Mouse (Mus musculus): ENCODE measurements around the gene Anp32e.
"Not testable (repeated sequence)": the region's sequence is repeated elsewhere in the genome, so short reads cannot be mapped to it uniquely, and the experiment has no call there.

Gene Anp32e

GRCm38 (mm10) chr3:95938835-95939234 lies 9.8 kb downstream of the Anp32e start:
- in situ Hi-C loops (cut with MboI, MseI), result no loop called here

DNA sequence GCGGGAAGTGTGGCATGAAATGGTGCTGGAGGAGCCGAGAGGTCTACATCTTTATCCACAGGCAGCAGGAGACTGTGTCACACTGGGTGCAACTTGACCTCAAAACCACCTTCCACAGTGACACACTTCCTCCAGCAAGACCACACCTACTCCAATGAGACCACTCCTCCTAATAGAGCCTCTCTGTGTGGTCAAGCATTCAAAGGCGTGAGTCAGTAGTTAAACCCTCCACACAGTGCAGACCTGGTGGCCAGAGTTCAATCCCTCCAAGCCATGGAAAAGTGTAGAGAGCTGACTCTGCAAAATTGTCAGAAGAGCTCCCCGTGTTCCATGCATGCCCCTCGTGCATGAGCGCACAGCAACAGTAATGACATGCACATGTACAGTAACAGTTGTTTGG lies 13.7 kb downstream of the Anp32e start:
- in situ Hi-C loops (cut with MboI, MseI), result no loop called here

DNA sequence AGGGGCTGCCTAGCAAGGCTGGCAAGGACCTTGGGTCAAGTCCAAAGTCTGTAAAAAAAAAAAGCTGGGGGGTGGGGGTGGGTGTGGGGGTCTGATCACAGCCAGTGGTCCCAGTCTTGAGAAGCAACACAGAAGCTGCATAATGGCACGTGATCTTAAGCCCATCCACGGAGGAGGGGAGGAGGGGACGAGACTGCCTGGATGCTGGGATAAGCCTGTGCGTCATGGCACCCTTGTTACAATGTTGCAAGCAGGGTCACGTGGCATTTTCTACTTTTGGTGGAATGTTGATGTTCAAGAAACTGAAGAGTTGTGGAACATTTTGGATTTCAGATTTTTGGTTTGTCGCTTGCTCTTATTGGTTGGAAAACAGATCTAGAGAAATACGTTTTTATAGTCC lies 14.2 kb downstream of the Anp32e start:
- in situ Hi-C loops (cut with MboI, MseI), result no loop called here

DNA sequence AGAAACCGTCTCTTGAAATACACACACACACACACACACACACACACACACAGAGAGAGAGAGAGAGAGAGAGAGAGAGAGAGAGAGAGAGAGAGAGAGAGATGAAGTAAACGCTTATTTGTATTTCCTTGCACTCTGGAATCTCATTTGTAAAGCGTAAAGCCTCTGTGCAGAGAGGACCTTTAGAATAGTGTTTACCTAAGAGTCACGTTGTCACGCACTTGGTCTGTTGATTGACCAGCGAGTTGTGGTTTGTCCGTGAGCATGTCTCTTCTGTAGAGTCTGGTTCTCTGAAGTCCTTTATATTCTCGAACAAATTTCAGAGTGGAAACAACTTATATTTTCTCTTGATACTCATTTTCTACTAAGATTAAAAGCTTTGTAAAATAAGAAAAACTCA lies 15.7 kb downstream of the Anp32e start:
- in situ Hi-C loops (cut with MboI, MseI), result no loop called here

DNA sequence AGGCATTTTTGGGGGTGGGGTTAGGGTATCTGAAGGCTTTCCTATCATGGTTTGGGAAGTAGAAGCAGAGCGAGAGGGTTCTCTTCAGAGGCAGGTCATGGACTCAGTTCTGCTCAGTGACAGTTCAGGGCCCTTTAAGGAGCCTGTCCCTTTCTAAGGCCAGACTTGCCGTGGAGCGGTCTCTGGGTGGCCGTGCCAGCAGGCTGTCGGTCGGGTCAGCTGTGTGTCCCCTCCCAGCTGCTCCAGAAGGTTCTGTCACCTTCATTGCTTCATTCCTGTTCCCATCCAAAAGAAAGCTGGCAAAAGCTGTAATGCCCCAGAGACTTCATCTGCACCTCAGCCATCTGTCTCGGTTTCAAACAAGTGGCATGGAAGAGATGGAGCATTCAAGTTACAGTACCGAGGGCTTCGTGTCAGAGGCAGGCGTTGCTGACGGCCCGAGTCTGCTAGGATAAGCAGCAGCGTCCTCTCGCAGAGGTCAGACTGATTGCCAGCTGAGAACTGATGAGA lies 16.7 kb downstream of the Anp32e start:
- in situ Hi-C loops (cut with MboI, MseI), result no loop called here

- in situ Hi-C loops (cut with MboI, MseI), result no loop called here
Observed at GRCm38 (mm10) chr3:95948325-95948724, 19.3 kb downstream of the Anp32e start.

- in situ Hi-C loops (cut with MboI, MseI), result no loop called here
Observed at GRCm38 (mm10) chr3:95950763-95951551, 21.9 kb downstream of the Anp32e start.

GRCm38 (mm10) chr3:95951566-95951965 lies 22.5 kb downstream of the Anp32e start:
- in situ Hi-C loops (cut with MboI, MseI), result not testable (repeated sequence)

GRCm38 (mm10) chr3:95953023-95953422 lies 24.0 kb downstream of the Anp32e start:
- in situ Hi-C loops (cut with MboI, MseI), result no loop called here

DNA sequence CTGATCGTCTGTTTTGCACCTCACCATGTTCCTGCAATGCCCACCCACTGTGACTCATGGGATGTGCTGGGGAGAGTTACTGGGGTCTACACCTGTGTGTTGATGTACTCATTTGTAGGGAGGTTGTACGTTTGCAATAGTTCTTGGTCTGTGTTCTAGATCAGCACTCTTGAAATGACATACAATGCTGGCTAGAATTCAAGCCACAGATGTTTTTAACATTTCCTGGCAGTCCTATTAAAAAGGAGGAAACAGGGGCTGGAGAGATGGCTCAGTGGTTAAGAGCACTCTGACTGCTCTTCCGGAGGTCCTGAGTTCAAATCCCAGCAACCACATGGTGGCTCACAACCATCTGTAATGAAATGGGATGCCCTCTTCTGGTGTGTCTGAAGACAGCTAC lies 24.5 kb downstream of the Anp32e start:
- in situ Hi-C loops (cut with MboI, MseI), result no loop called here

DNA sequence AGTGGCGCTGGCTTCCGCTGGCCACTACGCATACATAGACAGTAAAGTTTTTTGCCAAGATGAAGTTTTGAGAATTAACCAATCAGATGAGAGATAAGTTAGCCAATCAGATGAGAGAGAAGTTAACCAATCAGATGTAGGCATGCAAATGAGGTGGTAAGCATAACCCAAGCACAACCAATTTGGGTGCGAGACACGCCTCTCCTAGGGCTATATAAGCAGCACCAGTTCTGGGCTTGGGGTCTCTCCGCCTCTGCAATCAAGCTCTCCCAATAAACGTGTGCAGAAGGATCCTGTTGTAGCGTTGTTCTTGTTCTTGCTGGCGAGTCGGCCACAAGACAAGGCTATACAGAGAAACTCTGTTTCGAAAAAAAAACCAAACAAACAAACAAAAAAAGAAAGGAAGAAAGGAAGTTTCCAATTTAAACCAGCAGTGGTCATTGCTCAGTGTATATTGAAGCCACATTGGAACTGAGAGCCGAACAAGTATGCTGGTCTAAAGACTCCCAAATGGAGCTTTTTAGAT lies 25.7 kb downstream of the Anp32e start:
- in situ Hi-C loops (cut with MboI, MseI), result not testable (repeated sequence)

GRCm38 (mm10) chr3:95955318-95955717 lies 26.3 kb downstream of the Anp32e start:
- in situ Hi-C loops (cut with MboI, MseI), result no loop called here

DNA sequence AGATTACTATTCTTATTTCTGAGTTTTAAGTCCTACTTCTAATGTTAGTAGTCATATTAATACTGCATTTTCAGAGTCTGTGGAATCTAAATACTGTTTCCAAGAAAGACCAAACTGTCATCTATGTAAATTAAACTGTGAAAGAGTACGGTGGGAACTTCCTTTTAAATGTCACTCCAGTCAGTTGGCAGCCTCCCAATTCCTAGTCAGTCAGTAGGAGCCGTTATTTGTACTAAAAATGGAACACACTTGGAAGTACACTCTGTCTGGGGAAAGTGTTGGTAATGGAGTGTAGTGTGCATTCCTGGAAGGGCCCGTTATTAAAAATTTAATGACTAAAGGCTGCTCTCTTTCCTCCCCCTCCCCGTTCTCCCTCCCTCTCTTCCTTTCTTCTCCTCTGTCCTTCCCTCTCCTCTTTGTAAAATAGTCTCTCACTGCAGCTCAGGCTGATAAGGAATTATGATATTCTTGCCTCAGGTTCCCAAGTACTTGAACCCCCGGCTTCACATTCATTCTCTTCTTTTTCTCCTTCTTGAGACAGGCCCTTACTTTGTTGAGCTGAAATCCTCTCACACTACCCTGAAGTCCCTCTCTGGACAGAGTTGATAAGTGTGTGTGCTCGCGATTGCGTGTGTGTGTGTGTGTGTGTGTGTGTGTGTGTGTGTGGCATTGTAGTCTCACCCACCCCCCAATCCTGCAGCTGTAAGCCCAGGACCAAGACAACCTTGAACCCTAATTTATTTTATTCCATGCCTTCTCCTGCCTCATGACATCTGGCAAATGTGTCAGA lies 28.5 kb downstream of the Anp32e start:
- in situ Hi-C loops (cut with MboI, MseI), result no loop called here

DNA sequence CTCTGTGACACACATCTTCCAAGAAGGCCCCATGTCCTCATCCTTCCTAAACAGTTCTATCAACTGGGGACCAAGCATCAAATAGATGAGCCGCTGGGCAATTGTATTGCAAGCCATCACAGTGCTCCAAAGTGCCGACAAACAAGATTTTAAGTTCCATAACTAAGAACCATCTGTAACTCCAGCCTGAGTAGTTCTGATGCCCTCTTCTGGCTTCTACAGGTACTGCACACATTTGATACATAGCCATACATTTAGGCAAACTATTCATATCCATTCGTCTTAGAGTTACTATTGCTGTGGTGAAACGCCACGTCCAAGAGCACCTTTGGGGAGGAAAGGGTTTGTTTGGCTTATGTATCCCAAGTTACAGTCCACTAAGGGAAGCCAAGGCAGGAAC lies 30.0 kb downstream of the Anp32e start:
- in situ Hi-C loops (cut with MboI, MseI), result no loop called here

GRCm38 (mm10) chr3:95959807-95960206 lies 30.8 kb downstream of the Anp32e start:
- in situ Hi-C loops (cut with MboI, MseI), result loop anchor here (5.0 kb wide), 1 partner anchor 82 kb away; no protein-coding TSS in a partner anchor

- in situ Hi-C loops (cut with MboI, MseI), result loop anchor here (5.0 kb wide), 1 partner anchor 80 kb away; no protein-coding TSS in a partner anchor
Observed at GRCm38 (mm10) chr3:95962182-95962581, 33.1 kb downstream of the Anp32e start.

DNA sequence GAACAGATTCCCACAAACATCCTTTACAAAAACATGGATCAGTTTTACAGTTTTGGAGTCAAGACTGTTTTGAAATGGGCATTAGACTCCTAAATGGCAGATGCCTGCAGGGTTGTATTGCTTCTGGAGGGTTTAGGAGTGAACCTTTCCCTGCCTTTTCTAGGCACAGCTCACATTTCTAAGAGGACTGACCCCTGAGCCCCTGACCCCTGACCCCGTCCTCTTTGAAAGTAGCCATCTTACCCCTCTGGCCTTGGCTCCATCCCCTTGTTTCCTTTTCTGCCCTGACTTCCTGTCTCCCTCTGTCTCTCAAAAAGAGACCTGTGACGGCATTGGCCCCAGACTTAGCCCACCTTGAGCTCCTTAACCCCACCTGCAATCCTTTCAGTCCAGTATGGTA lies 34.2 kb downstream of the Anp32e start:
- in situ Hi-C loops (cut with MboI, MseI), result loop anchor here (5.0 kb wide), 1 partner anchor 79 kb away; no protein-coding TSS in a partner anchor

DNA sequence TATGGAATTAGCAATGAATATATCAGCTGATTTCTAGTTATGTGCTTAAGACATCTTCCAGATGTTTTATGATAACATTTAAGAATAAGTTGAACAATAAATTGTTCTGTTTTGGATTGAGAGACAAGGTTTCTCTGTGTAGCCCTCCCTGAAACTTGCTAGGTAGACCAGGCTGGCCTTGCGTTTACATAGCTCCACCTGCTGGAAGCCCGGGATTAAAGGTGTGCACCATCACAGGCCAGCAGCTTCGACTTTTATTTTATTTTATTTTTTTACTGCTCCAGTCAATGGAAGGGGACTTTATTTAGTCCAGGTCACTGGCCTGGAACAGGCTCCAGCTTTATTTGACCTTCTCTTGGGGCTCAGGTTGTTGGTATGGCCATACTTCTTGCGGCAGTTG lies 34.6 kb downstream of the Anp32e start:
- in situ Hi-C loops (cut with MboI, MseI), result loop anchor here (5.0 kb wide), 1 partner anchor 79 kb away; no protein-coding TSS in a partner anchor

DNA sequence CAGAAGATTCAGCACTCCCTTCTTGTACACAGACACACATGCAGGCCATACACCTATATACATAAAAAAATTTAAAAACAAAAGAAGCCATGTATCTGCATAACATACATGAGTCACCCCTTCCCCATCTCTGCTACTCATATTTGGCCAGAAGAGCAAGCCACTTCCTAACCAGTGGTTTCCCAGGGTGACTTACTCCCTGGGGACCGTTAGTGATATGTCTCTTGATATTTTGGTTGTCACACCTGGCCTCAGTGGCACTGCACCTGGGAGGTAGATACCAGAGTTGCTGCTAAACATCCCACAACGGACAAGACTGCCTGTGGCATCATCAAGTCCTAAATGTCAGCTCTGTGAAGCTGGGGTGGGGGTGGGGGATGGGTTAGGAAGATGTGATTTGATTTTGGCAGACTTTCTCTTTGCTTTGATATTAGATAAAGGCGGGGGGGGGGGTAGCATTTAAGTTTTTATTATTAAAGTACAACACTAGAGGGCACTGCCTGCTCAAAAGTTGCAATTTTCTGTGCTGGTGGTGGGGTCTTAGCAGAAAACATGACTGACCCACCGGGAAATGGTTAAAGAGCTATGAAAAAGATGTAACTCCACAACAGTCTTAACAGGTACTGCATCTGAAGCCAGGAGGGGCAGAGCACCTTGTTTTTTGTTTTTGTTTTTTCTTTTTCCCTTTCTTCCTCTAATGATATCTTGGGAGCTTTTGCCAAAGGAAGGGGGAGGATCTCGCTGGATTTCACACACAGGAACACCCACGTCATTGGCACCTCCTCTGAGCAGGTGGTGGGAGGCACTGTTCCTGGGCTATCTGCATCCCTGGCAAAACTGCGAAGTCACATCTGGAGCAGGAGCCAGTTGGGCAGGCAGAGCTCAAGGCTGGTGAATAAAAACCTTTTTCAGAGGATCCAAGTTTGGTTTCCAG lies 36.7 kb downstream of the Anp32e start:
- in situ Hi-C loops (cut with MboI, MseI), result no loop called here

- in situ Hi-C loops (cut with MboI, MseI), result no loop called here
Observed at GRCm38 (mm10) chr3:95969277-95969676, 40.2 kb downstream of the Anp32e start.

GRCm38 (mm10) chr3:95970661-95971060 lies 41.6 kb downstream of the Anp32e start:
- in situ Hi-C loops (cut with MboI, MseI), result not testable (repeated sequence)

Measured in T-helper 2 cell (primary cell).